Mouse (Mus musculus) left cerebral cortex, adult 9 months (tissue): ENCODE data around the gene Zswim1.
"Not testable (repeated sequence)": the region's sequence is repeated elsewhere in the genome, so short reads cannot be mapped to it uniquely, and the experiment has no call there.

ENCODE experiments used
- DNase-seq, 2 experiments: peaks; one replicate each; pipeline ENCODE4 v3.0.0; 2022; ENCODE audit warnings: low spot score in 2 of 2

Zswim1 gene

DNA sequence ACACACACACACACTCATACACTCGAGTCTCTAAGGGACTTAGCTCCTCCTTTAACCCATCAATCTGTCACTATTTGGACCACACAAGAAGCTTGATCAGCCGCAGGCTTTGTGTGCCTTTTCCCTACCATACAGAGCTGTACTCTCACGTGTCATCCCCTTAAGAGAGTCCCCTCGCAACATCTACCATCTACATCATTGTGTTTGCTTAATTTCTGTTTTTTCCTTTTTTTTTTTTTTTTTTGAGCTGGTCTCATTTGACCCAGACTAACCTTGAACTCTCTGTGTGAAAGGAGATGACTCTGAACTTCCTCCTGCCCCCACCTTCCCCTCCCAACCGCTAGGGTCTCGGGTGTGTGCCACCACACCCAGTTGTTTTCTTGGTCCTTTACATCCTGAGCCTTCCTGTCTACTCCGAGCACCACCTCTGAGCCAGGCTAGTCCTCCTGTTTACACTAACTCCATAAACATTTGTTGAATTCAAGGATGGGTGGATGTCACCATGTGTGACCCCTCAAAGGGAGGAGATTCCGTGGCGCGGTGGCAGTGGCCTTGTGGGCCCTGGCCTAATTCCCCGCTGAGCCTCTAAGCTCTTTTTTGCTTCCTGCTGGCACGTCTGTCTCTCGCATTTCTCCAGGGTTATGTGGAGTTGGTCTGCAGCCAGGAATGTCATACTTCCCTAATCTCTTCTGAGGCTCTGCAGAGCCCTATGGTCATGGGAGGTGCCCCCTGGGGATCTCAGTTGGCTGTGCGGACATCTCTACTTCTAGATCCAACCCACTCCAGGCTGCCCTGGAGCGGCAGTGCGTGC is 44.5 kb downstream of the Zswim1 start:
- DNase-seq = no peak

DNA sequence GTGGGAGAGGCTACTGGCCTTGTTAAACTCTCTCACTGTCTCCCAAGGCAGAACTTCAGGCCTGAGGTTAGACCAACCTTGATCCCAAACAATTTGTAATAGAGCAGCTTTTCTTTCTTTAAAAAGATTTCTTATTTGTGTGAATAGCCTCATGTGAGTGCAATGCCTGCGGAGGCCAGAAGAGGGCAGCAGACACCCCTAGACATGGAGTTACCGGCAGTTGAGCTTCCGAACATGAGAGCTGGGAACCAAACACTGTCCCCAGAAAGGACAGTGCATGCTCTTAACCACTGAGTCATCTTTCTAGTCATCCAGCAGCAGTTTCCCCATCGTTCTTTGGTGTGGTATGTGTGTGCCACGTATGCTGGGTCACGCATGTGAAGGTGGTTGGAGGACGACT is 45.1 kb downstream of the Zswim1 start:
- no peak for DNase-seq

DNA sequence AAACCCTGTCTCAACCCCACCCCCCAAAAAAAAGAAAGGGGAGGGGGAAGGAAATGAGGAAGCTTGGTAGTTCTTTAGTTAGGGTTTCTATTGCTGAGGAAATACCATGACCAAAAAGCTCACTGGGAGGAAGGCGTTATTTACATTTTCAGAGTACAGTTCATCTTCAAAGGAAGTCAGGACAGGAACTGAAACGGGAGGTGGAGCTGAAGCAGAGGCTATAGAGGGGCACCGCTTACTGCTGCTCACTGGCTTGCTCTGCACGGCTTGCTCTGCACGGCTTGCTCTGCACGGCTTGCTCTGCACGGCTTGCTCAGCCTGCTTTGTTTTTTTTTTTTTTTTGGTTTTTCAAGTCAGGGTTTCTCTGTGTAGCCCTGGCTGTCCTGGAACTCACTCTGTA is 46.0 kb downstream of the Zswim1 start:
- no peak for DNase-seq

DNA sequence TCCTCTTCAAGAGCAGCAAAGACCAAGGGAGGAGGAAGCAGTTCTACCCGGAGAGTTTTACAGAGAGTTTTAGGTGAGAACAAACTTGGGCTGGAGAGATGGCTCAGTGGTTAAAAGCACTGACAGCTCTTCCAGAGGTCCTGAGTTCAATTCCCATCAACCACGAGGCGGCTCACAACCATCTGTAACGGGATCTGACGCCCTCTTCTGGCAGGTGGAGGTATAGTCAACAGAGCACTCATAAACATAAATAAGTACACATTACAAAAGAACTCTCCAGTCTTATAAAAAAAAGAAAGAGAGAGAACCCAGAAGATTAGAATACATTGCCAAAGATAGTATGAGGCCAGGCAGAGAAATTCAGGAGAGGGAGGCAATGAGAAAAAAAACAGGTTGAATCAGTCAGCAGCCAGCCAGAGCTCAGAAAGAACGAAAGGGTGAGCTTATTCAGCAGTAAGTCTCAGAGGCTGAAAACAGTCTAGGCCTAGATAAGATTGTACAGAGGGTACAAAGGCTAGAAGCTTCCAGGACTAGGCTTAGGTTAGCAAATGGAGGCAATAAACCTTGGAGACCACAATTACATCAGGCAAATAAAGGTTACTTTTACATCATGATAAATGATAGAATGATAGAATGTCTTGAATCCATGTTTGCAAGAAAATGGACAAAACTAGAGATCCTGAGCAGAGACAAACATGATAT is 49.3 kb downstream of the Zswim1 start:
- DNase-seq = no peak

DNA sequence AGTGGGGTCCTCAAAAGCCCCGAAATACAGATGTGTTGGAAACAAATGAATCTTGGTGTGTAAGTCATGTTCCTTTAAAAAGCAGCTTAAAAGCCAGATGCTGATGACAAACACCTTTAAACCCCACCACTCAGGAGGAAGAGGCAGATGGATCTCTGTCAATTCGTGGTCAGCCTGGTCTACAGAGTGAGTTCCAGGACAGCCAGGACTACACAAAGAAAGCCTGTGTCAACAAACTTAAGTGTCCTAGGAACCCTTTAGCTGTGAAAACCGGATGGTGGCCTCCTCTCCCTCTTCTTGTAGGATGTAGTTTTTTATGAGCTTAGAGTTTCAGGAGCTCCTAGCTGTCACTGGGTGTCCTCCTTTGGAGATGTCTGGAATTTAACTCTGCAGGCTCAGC is 51.1 kb downstream of the Zswim1 start:
- no peak for DNase-seq

DNA sequence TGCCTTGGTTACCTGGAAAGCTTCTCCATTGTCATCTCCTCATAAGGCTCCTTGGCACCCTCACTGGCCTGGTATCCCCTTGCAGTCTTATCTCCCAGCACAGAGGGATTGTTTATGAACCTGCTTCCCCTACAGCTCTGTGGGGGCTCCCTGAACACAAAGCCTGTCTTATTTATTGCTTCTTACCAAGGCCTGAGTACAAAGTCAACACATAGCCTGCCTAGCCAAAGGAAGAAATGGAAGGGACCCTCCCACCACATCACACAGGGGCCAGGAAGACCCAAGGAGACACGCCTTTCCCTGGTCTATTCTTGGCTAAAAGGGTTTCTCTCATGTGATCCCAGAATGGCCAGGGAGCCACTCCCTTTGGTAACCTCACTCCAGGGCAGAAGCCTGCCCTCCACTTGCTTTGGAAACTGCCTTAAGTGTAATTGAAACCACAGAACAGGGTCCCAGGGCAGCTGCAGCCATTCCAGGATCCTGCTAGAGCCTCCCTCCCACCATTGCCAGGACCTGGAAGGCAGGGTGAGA is 51.8 kb downstream of the Zswim1 start:
- DNase-seq = no peak

DNA sequence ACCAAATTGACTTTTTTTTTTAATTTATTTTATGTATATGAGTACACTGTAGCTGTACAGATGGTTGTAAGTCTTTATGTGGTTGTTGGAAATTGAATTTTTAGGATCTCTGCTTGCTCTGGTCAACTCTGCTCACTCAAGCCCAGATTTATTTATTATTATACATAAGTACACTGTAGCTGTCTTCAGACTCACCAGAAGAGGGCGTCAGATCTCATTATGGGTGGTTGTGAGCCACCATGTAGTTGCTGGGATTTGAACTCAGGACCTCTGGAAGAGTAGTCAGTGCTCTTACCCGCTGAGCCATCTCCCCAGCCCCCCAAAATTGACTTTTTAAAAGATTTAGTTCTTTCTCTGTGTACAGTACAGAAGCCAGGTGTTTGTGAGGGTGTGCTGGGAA is 53.2 kb downstream of the Zswim1 start:
- DNase-seq = not testable (repeated sequence)
